Mouse (Mus musculus): ENCODE measurements around the gene Bicc1.

Gene Bicc1

GRCm38 (mm10) chr10:71158940-71159675 is 392 bp downstream of the Bicc1 start:
- DNase-seq, result peak; percentile 61

GRCm38 (mm10) chr10:71156569-71156968 is 2.9 kb downstream of the Bicc1 start:
- DNase-seq, result no peak

- no peak for DNase-seq
Measured at GRCm38 (mm10) chr10:71153610-71154009, 5.9 kb downstream of the Bicc1 start.

- no peak for DNase-seq
Measured at GRCm38 (mm10) chr10:71153138-71153537, 6.4 kb downstream of the Bicc1 start.

GRCm38 (mm10) chr10:71150486-71150885 is 9.0 kb downstream of the Bicc1 start:
- no peak for DNase-seq

DNA sequence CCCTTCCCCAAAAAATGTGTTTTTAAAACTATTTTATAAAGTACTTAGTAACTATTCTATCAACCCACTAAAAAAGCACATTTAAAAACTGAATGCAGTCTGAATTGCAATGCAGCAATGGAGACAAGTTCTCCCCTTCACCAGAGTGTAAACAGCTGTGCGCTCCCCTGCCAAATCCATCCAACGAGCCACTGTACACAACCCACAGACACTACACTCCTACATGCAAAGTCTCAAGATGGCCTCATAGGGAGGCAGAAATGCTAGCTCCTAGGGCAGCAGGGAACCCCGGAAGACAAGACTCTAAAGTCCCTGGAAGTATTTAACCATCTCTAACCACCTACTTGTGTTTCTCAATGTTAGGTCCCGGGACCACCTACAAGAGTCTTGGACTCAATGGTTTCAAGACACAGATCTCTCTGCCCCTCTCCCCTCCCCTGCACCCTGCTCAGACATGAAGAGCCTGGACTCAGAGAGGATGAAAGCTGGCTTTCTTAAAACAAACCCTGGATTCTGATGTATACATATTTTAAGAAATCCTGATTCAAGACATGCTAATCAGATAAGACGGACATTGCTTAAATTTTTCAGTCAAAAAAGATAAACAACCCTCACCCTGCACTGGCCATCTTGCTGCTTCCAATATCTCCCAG is 10.4 kb downstream of the Bicc1 start:
- no peak for DNase-seq

- no peak for DNase-seq
Measured at GRCm38 (mm10) chr10:71148226-71148625, 11.3 kb downstream of the Bicc1 start.

GRCm38 (mm10) chr10:71146681-71147615 is 12.6 kb downstream of the Bicc1 start:
- DNase-seq, result peak; percentile 24

- no peak for DNase-seq
Measured at GRCm38 (mm10) chr10:71145801-71146200, 13.7 kb downstream of the Bicc1 start.

GRCm38 (mm10) chr10:71144191-71144590 is 15.3 kb downstream of the Bicc1 start:
- no peak for DNase-seq

DNA sequence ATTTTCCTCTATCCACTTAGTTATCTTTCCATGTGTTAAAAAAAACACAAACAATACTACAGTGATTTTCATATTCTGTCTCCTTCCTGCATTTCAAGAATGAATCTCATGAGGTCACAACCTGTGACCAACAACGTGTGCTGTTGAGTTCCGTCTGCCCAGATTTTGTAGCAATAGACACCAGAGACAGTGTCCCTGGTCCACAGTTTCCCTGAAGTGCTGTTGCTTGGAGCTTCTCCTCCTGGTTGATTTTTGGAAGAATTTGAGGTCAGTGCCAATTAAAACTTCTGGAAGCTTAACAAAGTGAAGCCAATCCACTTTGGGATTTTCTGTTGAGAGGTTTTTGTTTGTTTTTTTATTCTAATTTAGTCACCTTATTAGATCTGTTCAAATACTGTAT is 16.9 kb downstream of the Bicc1 start:
- DNase-seq, result no peak

DNA sequence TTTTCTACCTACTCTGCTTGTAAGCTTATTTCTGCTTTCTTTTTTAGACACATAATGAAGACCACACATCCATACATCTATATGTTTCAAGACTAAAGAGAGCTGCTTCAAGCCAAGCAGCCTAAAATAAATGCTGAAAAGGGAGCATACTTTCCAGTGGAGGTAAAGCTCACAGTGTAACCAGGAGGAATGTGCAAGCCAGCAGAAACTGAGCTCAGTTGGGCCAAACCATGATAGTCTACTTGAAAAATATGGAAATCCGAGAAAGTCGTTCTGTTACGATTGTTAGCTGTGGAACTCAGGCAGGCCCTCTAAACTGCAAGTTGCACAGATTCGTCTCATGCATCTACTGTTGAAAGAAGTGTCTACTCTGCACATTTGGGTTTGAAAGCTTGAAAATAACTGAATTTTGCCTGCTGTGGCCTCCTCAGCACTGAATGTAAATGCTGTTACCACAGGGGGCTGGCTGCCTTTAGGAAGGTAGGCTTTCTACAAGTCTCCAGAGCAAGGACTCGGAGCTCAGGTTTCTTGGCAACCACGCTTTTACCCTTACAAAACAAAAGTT is 19.1 kb downstream of the Bicc1 start:
- DNase-seq, result no peak

GRCm38 (mm10) chr10:71138852-71139197 is 20.7 kb downstream of the Bicc1 start:
- DNase-seq, result no peak

GRCm38 (mm10) chr10:71138132-71138851 is 21.2 kb downstream of the Bicc1 start:
- DNase-seq, result no peak

GRCm38 (mm10) chr10:71137606-71138005 is 21.9 kb downstream of the Bicc1 start:
- DNase-seq, result no peak

- DNase-seq, result no peak
Measured at GRCm38 (mm10) chr10:71131333-71131732, 28.2 kb downstream of the Bicc1 start.

DNA sequence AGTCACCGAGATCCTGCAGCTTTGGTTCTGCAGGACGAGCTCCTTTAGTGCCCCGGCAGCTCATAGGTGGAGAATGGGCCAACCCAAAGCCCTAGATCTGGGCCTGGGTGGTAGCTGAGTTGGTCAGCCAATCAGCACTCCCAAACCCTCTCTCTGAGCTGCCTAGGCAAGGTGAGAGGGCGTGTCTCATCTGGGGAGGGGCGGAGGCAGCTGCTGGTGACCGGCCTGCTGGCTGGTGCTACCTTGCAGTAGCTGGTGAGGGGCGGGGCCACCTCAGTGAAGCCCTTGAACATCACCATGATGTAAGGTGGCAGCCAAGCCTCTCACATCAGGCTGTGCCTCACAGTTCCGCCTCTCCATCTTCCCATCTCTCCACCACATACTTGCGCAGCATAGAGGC is 29.2 kb downstream of the Bicc1 start:
- DNase-seq, result no peak

- DNase-seq, result no peak
Measured at GRCm38 (mm10) chr10:71127951-71128331, 31.6 kb downstream of the Bicc1 start.

DNA sequence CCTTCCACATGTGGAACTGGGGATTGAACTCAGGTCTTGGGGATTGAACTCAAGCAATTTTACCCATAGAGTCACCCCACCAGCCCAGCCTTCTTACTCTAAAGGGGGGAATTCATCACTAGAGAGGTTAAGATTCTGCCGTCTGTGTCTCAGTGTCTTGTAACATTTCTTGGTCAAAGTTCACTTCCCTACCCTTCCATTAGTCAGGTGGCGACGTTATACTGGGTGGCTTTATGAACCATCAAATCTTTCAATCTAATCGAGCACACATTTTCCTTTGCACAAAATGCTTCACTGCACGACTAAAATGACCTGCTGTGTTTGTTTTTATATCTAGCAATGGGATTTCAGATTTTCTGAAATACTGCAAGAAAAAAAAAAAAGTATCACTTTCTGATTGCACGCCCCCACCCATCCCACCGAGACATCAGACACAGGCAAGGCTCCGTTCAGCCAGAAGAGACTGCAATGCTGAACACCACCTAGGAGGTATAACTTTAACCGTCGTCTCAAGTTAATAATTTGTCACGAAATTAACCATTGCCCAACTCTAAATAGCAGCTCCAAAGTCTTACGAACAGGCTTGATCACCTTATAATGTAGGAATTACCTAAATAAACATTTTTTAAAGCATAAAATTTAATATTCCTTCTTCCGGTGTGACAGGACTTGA is 32.1 kb downstream of the Bicc1 start:
- no peak for DNase-seq

DNA sequence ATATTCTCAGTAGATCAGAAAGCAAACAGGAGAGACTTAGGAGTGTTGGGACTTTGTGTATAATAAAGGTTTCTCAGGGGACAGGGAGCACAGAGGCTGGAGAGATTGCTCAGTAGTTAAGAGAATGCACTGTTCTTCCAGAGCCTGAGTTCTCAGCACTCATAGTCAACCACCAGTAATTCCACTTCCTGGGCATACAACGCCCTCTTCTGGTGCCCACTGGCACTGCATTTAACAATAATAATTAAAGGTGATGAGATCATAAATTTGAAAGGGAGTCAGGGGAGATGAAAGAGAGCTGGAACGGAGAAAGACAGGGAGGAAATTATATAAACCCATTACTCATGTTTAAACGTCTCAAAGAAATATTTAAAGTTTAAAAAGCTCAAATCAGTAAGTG is 35.5 kb downstream of the Bicc1 start:
- no peak for DNase-seq

DNA sequence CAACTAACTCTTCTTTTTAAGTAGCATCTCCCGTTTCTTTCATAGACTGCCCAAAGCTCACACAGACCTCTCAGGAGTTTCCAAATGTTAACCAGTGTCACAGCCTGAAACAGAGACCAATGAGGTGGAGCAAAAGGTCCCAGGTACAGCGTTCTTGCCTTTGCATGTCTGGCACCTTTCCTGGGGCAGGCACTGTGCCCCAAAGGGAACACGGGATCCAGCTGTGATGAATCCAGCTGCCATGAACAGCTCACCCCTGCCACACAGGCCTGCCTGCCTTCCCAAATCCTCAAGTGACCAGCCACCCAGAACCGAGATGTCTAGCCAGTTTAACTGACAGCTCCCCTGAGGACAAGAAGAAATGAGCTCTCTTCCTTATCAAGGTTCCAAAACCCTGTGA is 36.1 kb downstream of the Bicc1 start:
- no peak for DNase-seq

DNA sequence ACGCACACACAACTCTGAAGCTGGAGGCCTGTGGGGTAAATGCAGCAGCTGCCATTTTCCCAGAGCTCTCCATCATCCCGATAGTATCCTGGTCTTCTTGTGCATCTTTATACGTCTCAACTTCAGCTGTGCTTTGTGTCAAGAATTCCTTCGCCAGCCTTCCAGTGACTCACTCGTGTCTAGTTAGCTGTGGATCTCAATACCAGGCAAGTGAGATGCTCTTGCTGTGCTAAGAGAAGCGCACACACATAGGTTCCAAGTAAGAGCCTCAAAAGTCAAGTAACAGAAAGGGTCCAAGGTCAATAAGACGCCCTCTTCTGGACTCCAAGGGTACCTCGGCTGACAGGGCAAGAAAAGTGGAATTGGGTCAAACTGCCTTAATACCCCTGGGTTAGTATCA is 37.0 kb downstream of the Bicc1 start:
- no peak for DNase-seq
